Mouse (Mus musculus) G1E (cell line): ENCODE data around the gene Pkdrej. TPM values are rescaled to one million over a fixed set of nuclear protein-coding genes. Genes with fewer than 3 reads are reported as not detected.

Experiments
- ATAC-seq: 2 replicates; pipeline ENCODE4 v1.8.0; 2016; ENCODE audit warnings: mild to moderate bottlenecking; ENCODE audit not compliant: insufficient number of reproducible peaks, poor library complexity, low FRiP score, severe bottlenecking; ENCODE audit errors: extremely low read depth
- DNase-seq: peaks from one replicate; pipeline ENCODE4 v3.0.0; 2012; ENCODE audit warnings: low spot score
- H3K27me3 ChIP-seq: 2 replicates; pipeline ENCODE4 v1.6.1; 2012; ENCODE audit warnings: mild to moderate bottlenecking, low read length, inconsistent platforms; ENCODE audit not compliant: insufficient read depth
- H3K36me3 ChIP-seq: replicated peaks from 2 replicates; pipeline ENCODE3; 2012; ENCODE audit warnings: mild to moderate bottlenecking, inconsistent platforms
- H3K4me1 ChIP-seq: 2 replicates; pipeline ENCODE4 v1.6.1; 2012; ENCODE audit warnings: low read depth, low read length, inconsistent platforms, mixed read lengths; ENCODE audit not compliant: insufficient read depth
- H3K4me3 ChIP-seq: 2 replicates; pipeline ENCODE4 v1.5.1; 2012; ENCODE audit warnings: low read depth, mild to moderate bottlenecking, inconsistent platforms, low read length, moderate library complexity, mixed read lengths
- H3K9me3 ChIP-seq: replicated peaks from 2 replicates; pipeline ENCODE4 v1.6.1; 2012; ENCODE audit warnings: inconsistent platforms
- CTCF ChIP-seq: IDR thresholded peaks from 2 replicates; pipeline ENCODE4 v1.5.1; 2012; ENCODE audit warnings: low read depth, low read length, inconsistent platforms, mixed read lengths
- GATA1 ChIP-seq: IDR thresholded peaks from 2 replicates; pipeline ENCODE4 v1.6.1; 2012; ENCODE audit warnings: borderline replicate concordance, low read length, inconsistent platforms, mixed read lengths
- GATA2 ChIP-seq: IDR thresholded peaks from 2 replicates; pipeline ENCODE4 v1.6.1; 2012; ENCODE audit warnings: low read depth, low read length, inconsistent platforms, borderline replicate concordance
- POLR2AphosphoS5 ChIP-seq: IDR thresholded peaks from 2 replicates; pipeline ENCODE4 v1.6.1; 2012; ENCODE audit warnings: low read depth, low read length, inconsistent platforms; ENCODE audit not compliant: insufficient replicate concordance
- TAL1 ChIP-seq: conservative IDR thresholded peaks from 2 replicates; pipeline ENCODE4 v1.6.1; 2012; ENCODE audit warnings: low read depth, low read length, inconsistent platforms, mixed read lengths
- polyA plus RNA-seq: library from polyadenylated mRNA; stranded (reverse); fragments of >175 nt; gene quantifications from 2 replicates; pipeline ENCODE4 v1.2.3, GENCODE M21; 2012
- total RNA-seq, 2 experiments: library from RNA; stranded (forward) in 1 of 2; stranded (reverse) in 1 of 2; fragments of 200-1000 nt in 1 of 2; fragments of >200 nt in 1 of 2; fragmentation: Nextera tagmentation in 1 of 2; gene quantifications; 2 replicates each; pipeline ENCODE4 v1.2.3; 2014 to 2017

The Pkdrej gene
- total and polyA plus RNA-seq, 3 experiments: 0.11 TPM; not detected in 2

- DNase-seq: no peak
- Histone ChIP-seq H3K9me3 (no peaks in the 10 kb centered on the region), H3K36me3 (no peaks in the 10 kb centered on the region), H3K4me3 (no peak overlapping the region), H3K4me1 (no peaks in the 10 kb centered on the region), H3K27me3 (no peaks in the 10 kb centered on the region; the same call in 1 of the 2 replicates)
- no peak for ATAC-seq
- TF ChIP-seq GATA2 (no peak), POLR2AphosphoS5 (no peak), TAL1 (no peak), GATA1 (no peak), CTCF (no peak)
Observed at GRCm38 (mm10) chr15:85775001-85775400, 46.5 kb downstream of the Pkdrej start.

- TF ChIP-seq CTCF: no peak
- no peak for TF ChIP-seq TAL1
- TF ChIP-seq GATA2: no peak
- no peak for TF ChIP-seq GATA1
- TF ChIP-seq POLR2AphosphoS5: no peak
- no peaks in the 10 kb centered on the region for H3K9me3 ChIP-seq
- no peaks in the 10 kb centered on the region; the same call in 1 of the 2 replicates for H3K27me3 ChIP-seq
- no peaks in the 10 kb centered on the region for H3K4me1 ChIP-seq
- ATAC-seq (no peak), DNase-seq (no peak)
- H3K4me3 ChIP-seq: no peak overlapping the region
- H3K36me3 ChIP-seq: no peaks in the 10 kb centered on the region
Observed at GRCm38 (mm10) chr15:85774419-85774818, 47.1 kb downstream of the Pkdrej start.

DNA sequence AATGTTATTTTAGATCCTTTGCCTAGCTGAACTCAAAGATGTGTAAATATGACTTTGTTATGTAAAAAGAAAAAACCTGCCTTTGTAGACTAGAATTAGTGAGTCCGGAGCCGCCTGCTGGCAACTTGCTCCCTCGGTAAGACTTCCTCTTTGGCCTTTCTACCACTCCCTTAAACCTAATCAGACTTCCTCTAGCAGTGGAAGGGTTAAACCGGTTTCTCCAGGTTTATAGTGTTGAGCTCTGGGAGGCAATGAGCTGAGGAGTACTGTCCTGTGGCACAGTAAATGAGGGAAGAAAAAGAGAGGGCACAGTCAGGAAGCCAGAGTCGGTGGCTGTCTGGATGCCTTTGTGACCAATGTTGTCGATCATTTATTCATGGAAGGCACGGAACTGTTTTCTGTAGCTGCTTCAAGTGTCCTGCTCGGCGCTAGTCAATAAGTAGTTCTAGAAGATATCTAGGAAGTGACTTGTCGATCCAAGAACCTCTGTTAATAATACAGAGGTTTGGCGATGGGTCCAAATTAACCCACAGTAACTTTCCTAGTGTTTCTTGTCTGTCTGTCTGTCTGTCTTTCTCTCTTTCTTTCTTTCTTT, 49.3 kb downstream of the Pkdrej start:
- ATAC-seq (no peak), DNase-seq (no peak)
- Histone ChIP-seq H3K4me3 (no peak overlapping the region), H3K36me3 (no peaks in the 10 kb centered on the region), H3K4me1 (no peaks in the 10 kb centered on the region), H3K9me3 (no peaks in the 10 kb centered on the region), H3K27me3 (no peaks in the 10 kb centered on the region; the same call in 1 of the 2 replicates)
- no peak for TF ChIP-seq POLR2AphosphoS5
- no peak for TF ChIP-seq GATA2
- no peak for TF ChIP-seq CTCF
- no peak for TF ChIP-seq GATA1
- no peak for TF ChIP-seq TAL1

DNA sequence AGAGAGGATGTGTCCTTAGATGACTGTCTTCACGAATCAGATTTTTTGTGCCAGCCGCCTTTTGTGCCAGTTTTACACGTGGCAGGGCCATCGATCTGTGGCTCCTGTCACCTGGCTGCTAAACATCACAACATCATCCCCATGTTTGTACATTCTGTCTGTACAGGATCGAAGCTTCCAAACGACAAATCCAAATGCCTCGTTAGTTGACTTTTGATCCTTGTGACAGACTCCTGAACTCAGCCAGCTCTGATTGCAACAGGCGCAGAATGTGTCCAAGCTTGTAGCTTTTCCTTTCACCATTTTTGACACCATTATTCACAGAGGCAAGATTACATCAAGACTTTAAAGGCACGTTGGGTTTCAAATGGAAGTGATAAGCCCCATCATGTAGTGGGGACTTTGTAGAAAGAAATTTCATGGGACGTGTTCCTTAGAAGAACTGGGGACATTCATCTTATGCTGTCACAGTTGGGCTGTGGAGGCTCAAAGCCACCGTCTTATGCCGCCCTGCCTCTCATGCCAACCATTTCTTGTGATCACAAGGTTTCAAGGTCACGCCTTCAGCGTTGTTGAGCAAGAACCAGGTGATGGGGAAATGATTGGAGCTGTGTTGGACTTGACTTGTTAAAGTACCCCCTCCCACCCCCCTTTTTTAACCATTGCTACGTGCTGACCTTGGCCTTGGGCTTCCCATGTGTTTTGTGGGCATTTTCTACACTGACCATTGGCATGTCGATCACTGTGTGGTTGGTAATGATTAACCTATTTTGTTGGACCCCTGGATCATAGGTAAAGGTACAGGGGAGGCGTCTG, 50.0 kb downstream of the Pkdrej start:
- Histone ChIP-seq H3K27me3 (no peaks in the 10 kb centered on the region; the same call in 1 of the 2 replicates), H3K4me3 (no peak overlapping the region), H3K9me3 (no peaks in the 10 kb centered on the region), H3K4me1 (no peaks in the 10 kb centered on the region), H3K36me3 (no peaks in the 10 kb centered on the region)
- no peak for DNase-seq
- TF ChIP-seq GATA1: no peak
- TF ChIP-seq GATA2: no peak
- TF ChIP-seq CTCF: no peak
- TF ChIP-seq POLR2AphosphoS5: no peak
- TF ChIP-seq TAL1: no peak
- no peak for ATAC-seq

GRCm38 (mm10) chr15:85768991-85769390, 52.5 kb downstream of the Pkdrej start:
- Histone ChIP-seq H3K36me3 (no peaks in the 10 kb centered on the region), H3K4me3 (no peak overlapping the region), H3K27me3 (no peaks in the 10 kb centered on the region; the same call in 1 of the 2 replicates), H3K4me1 (no peaks in the 10 kb centered on the region), H3K9me3 (no peaks in the 10 kb centered on the region)
- DNase-seq (no peak), ATAC-seq (no peak)
- TF ChIP-seq GATA1 (no peak), TAL1 (no peak), POLR2AphosphoS5 (no peak), GATA2 (no peak)

DNA sequence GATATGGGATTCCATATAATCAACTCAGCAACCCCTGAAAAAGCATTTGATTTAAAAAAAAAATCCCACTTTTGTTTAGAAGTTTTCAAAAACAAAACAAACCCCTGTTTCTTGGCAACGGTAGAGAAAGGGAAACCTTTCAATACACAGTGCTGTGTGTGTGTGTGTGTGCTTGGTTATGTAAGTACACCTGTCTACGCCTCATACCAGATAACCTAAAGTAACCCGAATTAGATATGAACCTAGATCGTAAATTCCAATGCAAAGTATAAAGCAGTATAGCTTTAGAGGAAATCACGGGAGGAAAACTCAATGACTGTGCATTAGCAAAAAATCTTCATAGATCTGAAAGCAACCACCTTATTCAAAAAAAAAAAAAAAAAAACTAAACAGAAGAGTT, 54.9 kb downstream of the Pkdrej start:
- DNase-seq (no peak), ATAC-seq (no peak)

DNA sequence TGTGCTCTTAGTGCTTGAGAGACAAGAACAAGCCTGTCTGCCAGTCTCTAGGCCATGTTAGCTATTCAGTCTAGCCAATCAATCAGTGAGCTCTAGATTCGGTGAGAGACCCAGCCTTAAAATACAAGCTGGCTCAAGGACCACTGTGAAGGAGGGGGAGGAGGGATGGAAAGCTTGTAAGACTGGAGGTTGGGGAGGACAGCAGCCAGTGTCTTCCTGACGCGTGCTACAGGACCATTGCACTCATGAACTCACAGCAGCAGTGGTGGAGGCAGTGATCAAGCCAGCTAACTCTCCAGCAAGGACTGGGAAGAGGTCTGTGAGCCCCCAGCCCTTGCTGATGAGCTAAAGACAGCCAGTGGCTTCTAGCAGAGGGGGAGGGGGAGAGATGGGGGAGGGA, 56.5 kb downstream of the Pkdrej start:
- DNase-seq: no peak
- Histone ChIP-seq H3K4me3 (no peak overlapping the region), H3K4me1 (no peaks in the 10 kb centered on the region), H3K9me3 (no peaks in the 10 kb centered on the region), H3K36me3 (no peaks in the 10 kb centered on the region), H3K27me3 (peaks cover 2% of the 10 kb centered on the region; the same call in 1 of the 2 replicates)
- no peak for ATAC-seq
- TF ChIP-seq POLR2AphosphoS5: no peak

More for the DNA sequence above, 54.9 kb downstream of the Pkdrej start:
- no peak for TF ChIP-seq POLR2AphosphoS5
- no peak for TF ChIP-seq TAL1
- TF ChIP-seq CTCF: no peak
- TF ChIP-seq GATA1: no peak
- no peak for TF ChIP-seq GATA2
- Histone ChIP-seq H3K27me3 (peaks cover 2% of the 10 kb centered on the region; the same call in 1 of the 2 replicates), H3K4me1 (no peaks in the 10 kb centered on the region), H3K9me3 (no peaks in the 10 kb centered on the region), H3K4me3 (no peak overlapping the region), H3K36me3 (no peaks in the 10 kb centered on the region)

Other genes with a start within 250 kb of the Pkdrej start
- not detected in 2 replicates for gene Wnt7b, start 239.3 kb downstream of the Pkdrej start, total RNA-seq (2014; fragmentation: Nextera tagmentation)
- gene Wnt7b, start 239.3 kb downstream of the Pkdrej start, total RNA-seq (2017): 0.11 TPM in 1 of 2 replicates, not detected in the other
- gene Wnt7b, start 239.3 kb downstream of the Pkdrej start, polyA plus RNA-seq: not detected in 2 replicates
- not detected in 2 replicates for gene Ppara, start 86.8 kb downstream of the Pkdrej start, total RNA-seq (2014; fragmentation: Nextera tagmentation)
- gene Ppara, start 86.8 kb downstream of the Pkdrej start, total RNA-seq (2017): 0.11 TPM in 1 of 2 replicates, not detected in the other
- gene Ppara, start 86.8 kb downstream of the Pkdrej start, polyA plus RNA-seq: not detected in 2 replicates
- 9.7 and 14.7 TPM in 2 replicates for gene Cdpf1, start 10.0 kb downstream of the Pkdrej start, total RNA-seq (2014; fragmentation: Nextera tagmentation)
- 10.9 and 11.6 TPM in 2 replicates for gene Cdpf1, start 10.0 kb downstream of the Pkdrej start, total RNA-seq (2017)
- gene Cdpf1, start 10.0 kb downstream of the Pkdrej start, polyA plus RNA-seq: 7.2 and 14.7 TPM in 2 replicates
- 1.6 and 1.7 TPM in 2 replicates for gene Ttc38, start 10.6 kb upstream of the Pkdrej start, total RNA-seq (2014; fragmentation: Nextera tagmentation)
- gene Ttc38, start 10.6 kb upstream of the Pkdrej start, total RNA-seq (2017): 3.2 and 5.2 TPM in 2 replicates
- 1.5 and 2.3 TPM in 2 replicates for gene Ttc38, start 10.6 kb upstream of the Pkdrej start, polyA plus RNA-seq
- 50.6 and 54.3 TPM in 2 replicates for gene Gtse1, start 38.0 kb upstream of the Pkdrej start, total RNA-seq (2014; fragmentation: Nextera tagmentation)
- 26.3 TPM in 2 replicates for gene Gtse1, start 38.0 kb upstream of the Pkdrej start, total RNA-seq (2017)
- gene Gtse1, start 38.0 kb upstream of the Pkdrej start, polyA plus RNA-seq: 92.1 and 99.4 TPM in 2 replicates
- gene Trmu, start 57.6 kb upstream of the Pkdrej start, total RNA-seq (2014; fragmentation: Nextera tagmentation): 10.6 and 21.2 TPM in 2 replicates
- 28.6 and 30.5 TPM in 2 replicates for gene Trmu, start 57.6 kb upstream of the Pkdrej start, total RNA-seq (2017)
- gene Trmu, start 57.6 kb upstream of the Pkdrej start, polyA plus RNA-seq: 41.1 TPM in 2 replicates
- 4.6 and 4.7 TPM in 2 replicates for gene Celsr1, start 212.0 kb upstream of the Pkdrej start, total RNA-seq (2014; fragmentation: Nextera tagmentation)
- gene Celsr1, start 212.0 kb upstream of the Pkdrej start, total RNA-seq (2017): 1.3 TPM in 2 replicates
- 21.7 and 27.6 TPM in 2 replicates for gene Celsr1, start 212.0 kb upstream of the Pkdrej start, polyA plus RNA-seq
- 23.2 and 23.6 TPM in 2 replicates for gene Gramd4, start 236.0 kb upstream of the Pkdrej start, total RNA-seq (2014; fragmentation: Nextera tagmentation)
- 55.4 and 56.8 TPM in 2 replicates for gene Gramd4, start 236.0 kb upstream of the Pkdrej start, total RNA-seq (2017)
- gene Gramd4, start 236.0 kb upstream of the Pkdrej start, polyA plus RNA-seq: 33.4 and 35.2 TPM in 2 replicates